Mouse (Mus musculus) small intestine, adult 2 months (tissue): ENCODE measurements around the gene Ociad2.

ENCODE experiments used
- CTCF ChIP-seq: fragments of 200-500 bp; IDR thresholded peaks from 2 replicates; pipeline ENCODE4 v1.5.1; 2012; ENCODE audit warnings: low read depth, mild to moderate bottlenecking, control low read depth, inconsistent platforms, low read length, moderate library complexity, mixed read lengths; ENCODE audit not compliant: insufficient replicate concordance, insufficient read length; ENCODE audit errors: extremely low read depth
- POLR2A ChIP-seq: fragments of 200-500 bp; IDR thresholded peaks from 2 replicates; pipeline ENCODE4 v1.6.1; 2012; ENCODE audit warnings: low read depth, mild to moderate bottlenecking, control low read depth, inconsistent platforms, low read length, moderate library complexity

- TF ChIP-seq CTCF, result no peak
- TF ChIP-seq POLR2A, result no peak
Observed at GRCm38 (mm10) chr5:73293458-73293827, 47.4 kb downstream of the Ociad2 start.
